Mouse (Mus musculus) spleen, adult 2 months (tissue): ENCODE measurements around the gene March1. TPM values are rescaled to one million over a fixed set of nuclear protein-coding genes. Genes with fewer than 3 reads are reported as not detected.

Source experiments
- DNase-seq, 2 experiments: peaks; one replicate each; pipeline versions ENCODE4 v3.0.0 to v3.0.0-alpha.2; 2012 to 2021; ENCODE audit warnings: low spot score in 2 of 2, low read depth in 1 of 2
- H3K27ac ChIP-seq: fragments of 200-500 bp; 2 replicates; pipeline ENCODE4 v1.5.1; 2012; ENCODE audit warnings: low read length, inconsistent platforms; ENCODE audit not compliant: insufficient read depth
- H3K27me3 ChIP-seq: fragments of 200-500 bp; 2 replicates; pipeline ENCODE4 v1.6.1; 2012; ENCODE audit warnings: mild to moderate bottlenecking, moderate library complexity, low read length, inconsistent platforms; ENCODE audit not compliant: control insufficient read depth, insufficient read depth
- H3K36me3 ChIP-seq: fragments of 200-500 bp; 2 replicates; pipeline ENCODE4 v1.6.1; 2012; ENCODE audit warnings: mild to moderate bottlenecking, low read length, inconsistent platforms; ENCODE audit not compliant: control insufficient read depth, insufficient read depth
- H3K4me1 ChIP-seq: fragments of 200-500 bp; 2 replicates; pipeline ENCODE4 v1.6.1; 2011; ENCODE audit warnings: inconsistent platforms; ENCODE audit not compliant: control insufficient read depth, insufficient read depth, insufficient read length
- H3K4me3 ChIP-seq: fragments of 200-500 bp; 2 replicates; pipeline ENCODE4 v1.5.1; 2011; ENCODE audit warnings: mild to moderate bottlenecking, inconsistent platforms; ENCODE audit not compliant: insufficient read depth, insufficient read length; ENCODE audit errors: extremely low read depth
- CTCF ChIP-seq: fragments of 200-500 bp; IDR thresholded peaks from 2 replicates; pipeline ENCODE4 v1.5.1; 2011; ENCODE audit warnings: mild to moderate bottlenecking, inconsistent platforms; ENCODE audit not compliant: insufficient read depth, insufficient read length, insufficient replicate concordance; ENCODE audit errors: extremely low read depth
- POLR2A ChIP-seq: fragments of 200-500 bp; IDR thresholded peaks from 2 replicates; pipeline ENCODE4 v1.6.1; 2011; ENCODE audit warnings: low read depth, low read length, inconsistent platforms
- WGBS: fragments of 180-500 bp; shearing (Covaris S2); methylation state at CpG from one replicate; pipeline ENCODE4 v1.1.7; 2018; 5-methylcytosine and 5-hydroxymethylcytosine counted together
- polyA plus RNA-seq: library from polyadenylated mRNA; depleted of rRNA; stranded (reverse); fragments of >200 nt; gene quantifications from 2 replicates; pipeline ENCODE4 v1.2.3, GENCODE M21; 2012

March1 gene
- polyA plus RNA-seq, 1 experiment, result 12.7 TPM

- TF ChIP-seq POLR2A (no peak), CTCF (no peak)
- DNase-seq, result no peak
Measured at GRCm38 (mm10) chr8:66119294-66119693, 501.6 kb downstream of the March1 start.

GRCm38 (mm10) chr8:66159648-66160047 lies 541.9 kb downstream of the March1 start:
- H3K36me3 ChIP-seq, result no peaks in the 10 kb centered on the region
- H3K4me3 ChIP-seq, result no peak overlapping the region
- DNase-seq, result no peak
- 85% methylated on average over 1 of the region's 1 CpGs for WGBS
- TF ChIP-seq POLR2A (no peak), CTCF (no peak)
- no peaks in the 10 kb centered on the region for H3K27me3 ChIP-seq
- H3K27ac ChIP-seq, result no peak overlapping the region
- H3K4me1 ChIP-seq, result no peaks in the 10 kb centered on the region

More at GRCm38 (mm10) chr8:66119294-66119693, 501.6 kb downstream of the March1 start:
- 81% methylated on average over 2 of the region's 2 CpGs for WGBS
- H3K27ac ChIP-seq, result no peak overlapping the region
- H3K4me3 ChIP-seq, result no peak overlapping the region
- no peaks in the 10 kb centered on the region for H3K27me3 ChIP-seq
- H3K4me1 ChIP-seq, result no peaks in the 10 kb centered on the region
- H3K36me3 ChIP-seq, result no peaks in the 10 kb centered on the region

- 93% methylated on average over 1 of the region's 1 CpGs for WGBS
- H3K27ac ChIP-seq, result no peak overlapping the region
- H3K4me1 ChIP-seq, result no peaks in the 10 kb centered on the region
- DNase-seq, result no peak
- no peak for TF ChIP-seq POLR2A
- no peak for TF ChIP-seq CTCF
- no peaks in the 10 kb centered on the region for H3K36me3 ChIP-seq
- H3K4me3 ChIP-seq, result no peak overlapping the region
- H3K27me3 ChIP-seq, result no peaks in the 10 kb centered on the region
Measured at GRCm38 (mm10) chr8:66166835-66167234, 549.1 kb downstream of the March1 start.

DNA sequence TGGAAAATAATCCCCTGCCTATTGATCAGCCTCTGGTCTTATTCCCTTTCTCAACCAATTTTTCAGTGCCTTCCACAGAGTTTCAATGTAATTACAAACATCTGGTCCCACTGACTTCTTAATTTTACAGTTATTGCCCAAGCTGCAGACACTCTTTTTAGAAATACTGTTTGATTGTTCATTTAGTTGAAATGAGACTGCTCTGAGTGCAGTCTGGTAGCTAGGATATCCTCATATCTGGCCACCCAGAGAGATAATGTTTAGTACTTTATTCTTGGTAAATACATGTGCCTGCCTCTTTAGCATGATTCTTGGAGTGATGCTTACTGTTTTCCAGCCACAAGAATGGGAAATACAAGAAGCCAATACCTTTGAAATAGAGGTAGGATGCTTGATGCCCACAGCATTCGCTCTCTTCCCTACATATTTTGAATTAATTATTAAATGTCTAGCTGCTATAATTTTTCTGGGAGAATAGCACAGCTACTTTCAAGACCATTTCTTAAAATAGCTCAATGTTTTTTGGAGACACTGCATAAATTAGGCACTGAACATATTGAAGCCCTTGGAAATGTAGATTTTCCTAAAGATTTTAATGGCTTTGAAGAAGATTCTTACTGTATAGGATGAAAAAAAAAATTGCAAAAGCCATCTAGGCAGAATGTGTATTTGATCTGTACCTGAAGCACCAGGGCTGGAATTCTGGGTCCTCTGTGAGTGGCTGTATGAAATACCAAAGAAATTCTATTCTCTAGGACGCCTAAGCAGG lies 549.9 kb downstream of the March1 start:
- no peaks in the 10 kb centered on the region for H3K36me3 ChIP-seq
- H3K27me3 ChIP-seq, result no peaks in the 10 kb centered on the region
- H3K27ac ChIP-seq, result no peak overlapping the region
- no peak overlapping the region for H3K4me3 ChIP-seq
- whole genome bisulfite sequencing, result 77% methylated on average over 2 of the region's 2 CpGs
- H3K4me1 ChIP-seq, result no peaks in the 10 kb centered on the region
- no peak for DNase-seq
- TF ChIP-seq POLR2A (no peak), CTCF (no peak)

- no peak for DNase-seq
- H3K27ac ChIP-seq, result no peak overlapping the region
- H3K4me1 ChIP-seq, result no peaks in the 10 kb centered on the region
- H3K4me3 ChIP-seq, result no peak overlapping the region
- no peaks in the 10 kb centered on the region for H3K27me3 ChIP-seq
- no peaks in the 10 kb centered on the region for H3K36me3 ChIP-seq
- 87% methylated on average over 1 of the region's 1 CpGs for WGBS
- TF ChIP-seq CTCF, result no peak
Measured at GRCm38 (mm10) chr8:66179336-66179735, 561.6 kb downstream of the March1 start.

DNA sequence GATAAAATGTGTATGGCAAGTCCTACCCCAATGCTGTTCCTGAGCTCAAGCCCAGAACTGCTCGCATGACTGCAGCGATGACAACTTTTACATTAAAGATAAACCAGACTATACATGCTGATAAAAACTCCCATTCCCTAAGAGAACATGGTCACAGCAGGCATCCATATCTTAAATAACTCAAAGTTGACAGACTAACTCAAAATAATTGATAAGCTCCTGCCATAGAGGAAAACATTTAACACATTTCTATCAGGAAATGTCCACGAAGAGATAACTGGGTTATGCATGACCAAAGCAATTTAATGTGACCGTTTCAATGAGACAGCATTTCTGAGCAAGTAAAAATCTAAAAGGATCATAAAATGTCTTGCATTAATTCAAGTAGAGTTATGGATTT lies 563.6 kb downstream of the March1 start:
- Histone ChIP-seq H3K36me3 (no peaks in the 10 kb centered on the region), H3K27ac (no peak overlapping the region), H3K4me1 (no peaks in the 10 kb centered on the region), H3K4me3 (no peak overlapping the region), H3K27me3 (no peaks in the 10 kb centered on the region)
- 81% methylated on average over 4 of the region's 4 CpGs for WGBS
- no peak for TF ChIP-seq POLR2A
- no peak for TF ChIP-seq CTCF
- DNase-seq, result no peak

- Histone ChIP-seq H3K27me3 (no peaks in the 10 kb centered on the region), H3K36me3 (no peaks in the 10 kb centered on the region), H3K4me3 (no peak overlapping the region), H3K27ac (no peak overlapping the region), H3K4me1 (no peaks in the 10 kb centered on the region)
- DNase-seq, result no peak
- TF ChIP-seq CTCF (no peak), POLR2A (no peak)
- 64% methylated on average over 3 of the region's 3 CpGs for WGBS
Measured at GRCm38 (mm10) chr8:66182257-66182656, 564.6 kb downstream of the March1 start.
